Mouse (Mus musculus) fat pad, adult 2 months (tissue): ENCODE data around the gene Galnt9.

Experiments used
- DNase-seq: peaks from one replicate; pipeline ENCODE4 v3.0.0-alpha.2; 2011; ENCODE audit warnings: low read depth, low spot score; ENCODE audit errors: extremely low read depth

Gene Galnt9

GRCm38 (mm10) chr5:110543951-110544690 lies at the start of gene Galnt9:
Gene Galnt9 (plus strand): TSS chr5:110544355.
- DNase-seq = no peak

DNA sequence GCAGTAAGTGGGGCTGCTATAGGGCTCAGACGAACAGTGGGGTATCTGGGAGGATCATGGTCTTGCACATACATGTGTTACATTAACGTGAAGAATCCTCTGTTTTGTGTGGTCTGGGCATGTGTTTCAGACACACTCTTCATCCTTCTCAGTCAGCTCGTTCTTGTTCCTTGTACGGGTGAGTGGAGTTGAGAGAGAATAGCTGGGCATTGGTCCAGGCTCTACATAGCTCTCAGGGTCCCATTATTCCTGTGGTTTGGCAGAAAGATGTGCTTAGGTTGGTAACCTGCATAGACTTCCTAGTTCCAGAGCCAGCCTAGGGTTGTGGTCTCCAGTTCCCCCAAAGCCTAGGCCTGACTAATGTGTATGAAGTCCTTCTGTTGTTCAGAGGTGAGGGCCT lies 49.8 kb upstream of the Galnt9 start:
- no peak for DNase-seq

GRCm38 (mm10) chr5:110495051-110495450 lies 49.1 kb upstream of the Galnt9 start:
- DNase-seq = no peak

GRCm38 (mm10) chr5:110497556-110497955 lies 46.6 kb upstream of the Galnt9 start:
- no peak for DNase-seq

DNA sequence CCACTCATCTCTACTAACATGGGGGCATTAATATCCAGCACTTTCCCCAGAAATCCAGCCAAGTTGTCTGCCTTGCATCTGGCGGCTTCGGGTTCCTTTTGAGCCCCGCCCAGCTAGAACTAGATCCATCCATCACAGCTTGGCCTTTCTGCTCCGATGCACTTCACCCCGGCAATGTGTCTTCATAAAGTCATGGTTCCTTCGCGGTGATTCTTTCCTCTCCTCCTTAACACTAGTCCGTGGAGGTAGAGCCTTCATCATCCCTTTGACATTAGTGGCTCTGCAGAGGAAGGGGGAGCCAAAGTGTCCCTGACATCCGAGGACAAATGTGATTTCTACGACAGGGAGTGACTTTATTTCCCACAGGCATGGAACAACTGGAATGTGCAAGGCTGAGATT lies 46.1 kb upstream of the Galnt9 start:
- DNase-seq = no peak

GRCm38 (mm10) chr5:110500233-110500632 lies 43.9 kb upstream of the Galnt9 start:
- no peak for DNase-seq

GRCm38 (mm10) chr5:110503361-110503760 lies 40.8 kb upstream of the Galnt9 start:
- no peak for DNase-seq

DNA sequence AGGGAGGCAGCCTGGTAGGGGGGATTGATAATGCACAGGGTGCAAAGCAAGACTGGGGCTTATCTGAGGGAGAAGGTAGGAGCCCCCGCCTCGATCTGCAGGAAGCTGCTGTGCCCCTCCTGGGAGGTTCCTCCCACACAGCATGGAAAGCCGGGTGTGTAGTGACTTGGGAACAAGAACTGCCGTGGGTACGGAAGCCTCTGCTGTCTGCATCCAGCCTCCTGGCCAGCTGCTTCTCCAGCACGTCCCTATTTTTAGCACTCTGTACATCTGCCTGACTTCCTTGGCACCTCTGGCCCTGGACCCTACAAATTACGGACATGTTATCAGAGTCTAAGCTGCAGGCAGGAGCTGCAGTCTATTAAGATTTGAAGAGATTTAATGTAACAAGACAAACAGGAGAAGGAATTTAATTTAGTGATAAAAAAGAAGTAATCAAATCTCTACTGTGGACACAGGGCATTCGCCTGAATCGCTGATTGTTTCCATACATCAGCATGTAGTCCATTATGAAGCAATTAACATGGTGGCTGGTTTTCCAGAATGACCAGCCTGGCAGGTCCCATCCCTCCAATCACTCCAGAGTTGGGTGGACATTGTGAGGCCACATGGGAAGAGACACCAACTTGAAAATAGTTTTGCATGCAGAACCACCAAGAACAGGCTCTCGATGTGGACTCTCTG lies 38.4 kb upstream of the Galnt9 start:
- DNase-seq = no peak

DNA sequence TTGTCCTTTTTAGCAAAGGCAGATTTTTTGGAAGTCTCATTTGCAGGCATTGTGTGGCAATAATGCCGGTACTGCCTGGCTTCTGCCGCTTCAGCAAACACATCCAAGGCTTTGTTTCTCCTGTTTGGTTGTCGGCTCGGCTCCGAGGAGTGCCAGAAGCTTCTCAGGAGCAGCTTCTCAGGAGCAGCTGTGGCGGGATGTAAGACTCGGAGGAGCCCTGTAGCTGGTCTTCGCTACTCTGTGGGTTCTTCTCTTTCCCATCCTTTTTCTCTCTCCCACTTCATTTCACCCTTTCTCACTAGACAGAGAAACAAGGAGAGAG lies 37.9 kb upstream of the Galnt9 start:
- no peak for DNase-seq

DNA sequence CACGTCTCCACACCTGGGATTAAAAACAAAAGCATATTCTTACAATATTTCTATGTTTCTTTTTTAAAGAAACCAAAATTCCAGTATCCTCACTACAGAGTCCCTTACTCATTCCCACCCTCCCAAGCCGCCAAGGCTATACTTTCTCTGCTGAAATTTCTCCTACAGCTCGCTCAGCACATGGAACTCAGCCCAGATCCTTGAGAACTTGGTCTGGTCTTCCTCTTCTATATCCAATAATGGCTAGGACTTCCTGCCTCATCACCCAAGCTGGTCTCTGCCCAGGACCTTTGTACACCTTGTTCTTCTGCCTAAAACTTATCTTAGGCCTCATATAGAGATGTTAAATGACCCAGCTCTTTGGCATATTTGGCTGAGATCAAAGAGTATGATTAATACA lies 37.3 kb upstream of the Galnt9 start:
- DNase-seq = no peak

GRCm38 (mm10) chr5:110507943-110508342 lies 36.2 kb upstream of the Galnt9 start:
- no peak for DNase-seq

DNA sequence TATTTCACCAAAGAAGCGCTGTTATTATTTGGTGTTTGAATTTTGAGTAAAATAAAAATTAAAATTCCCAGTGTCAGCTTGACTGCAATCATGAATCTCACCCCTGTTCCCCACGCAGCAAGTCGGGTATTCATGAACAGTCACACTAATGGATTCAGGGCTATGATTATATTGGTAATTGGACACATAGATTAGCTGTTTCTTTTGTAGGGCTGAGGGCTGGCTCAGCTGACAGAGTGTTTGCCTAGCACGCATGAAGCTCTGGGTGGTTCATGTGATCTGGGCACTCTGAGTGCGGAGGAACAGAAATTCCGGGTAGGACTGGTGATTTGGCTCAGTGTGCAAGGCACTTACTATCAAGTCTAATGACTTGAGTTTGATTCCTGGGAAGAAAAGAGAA lies 33.8 kb upstream of the Galnt9 start:
- no peak for DNase-seq

- DNase-seq = no peak
Measured at GRCm38 (mm10) chr5:110513791-110514190, 30.4 kb upstream of the Galnt9 start.

DNA sequence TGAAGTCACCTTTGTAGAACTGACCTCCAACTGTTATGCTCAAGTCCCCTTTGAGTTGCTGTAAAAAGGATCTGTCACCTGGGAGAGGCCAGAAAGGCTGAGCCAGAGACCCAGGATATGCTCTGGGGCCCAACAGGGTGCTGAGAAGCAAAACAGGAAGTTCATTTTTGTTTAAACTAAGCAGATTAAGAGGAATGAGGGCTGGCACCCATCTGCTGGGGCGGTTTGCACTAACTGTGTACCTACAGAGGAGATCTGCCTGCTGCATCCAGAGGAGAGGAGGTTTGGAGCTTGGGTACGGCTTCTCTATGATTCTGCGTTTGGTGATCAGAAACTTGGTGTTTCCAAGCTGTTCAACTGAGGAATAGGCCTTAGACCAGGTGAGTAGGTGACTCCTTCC lies 29.5 kb upstream of the Galnt9 start:
- DNase-seq = no peak

- no peak for DNase-seq
Measured at GRCm38 (mm10) chr5:110516390-110516789, 27.8 kb upstream of the Galnt9 start.

DNA sequence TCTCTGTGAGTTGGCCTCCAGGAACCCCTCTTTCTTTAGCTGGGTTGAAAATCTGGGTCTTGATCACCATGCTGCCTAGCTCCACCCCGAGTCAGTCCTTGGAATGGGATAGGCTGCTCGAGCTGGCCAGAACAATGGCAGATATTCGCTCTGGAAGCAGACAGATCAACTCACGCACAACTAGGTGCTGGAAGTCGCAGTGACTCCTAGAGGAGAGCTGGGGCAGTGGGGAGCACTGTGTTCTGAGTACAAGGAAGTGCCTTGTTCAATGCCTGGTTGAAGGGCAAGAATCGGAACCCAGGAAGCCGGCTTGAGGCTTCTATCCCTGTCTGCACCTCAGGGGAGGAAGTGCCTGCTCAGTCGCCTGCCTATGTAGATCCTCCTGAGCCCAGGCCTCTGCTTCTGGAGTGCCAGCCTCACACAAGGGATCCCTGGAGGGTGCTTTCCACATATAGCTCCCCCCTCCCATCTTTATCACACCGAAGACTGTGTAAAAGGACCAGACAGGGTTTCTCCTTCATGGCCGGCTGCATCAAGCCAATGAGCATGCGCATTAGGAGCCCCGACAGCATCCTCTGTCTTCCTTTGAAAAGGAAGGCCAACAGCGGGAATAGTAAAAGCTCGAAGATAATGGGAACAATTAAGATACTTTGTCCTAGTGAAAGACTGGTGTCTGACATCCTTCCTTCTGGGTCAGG lies 25.9 kb upstream of the Galnt9 start:
- no peak for DNase-seq

DNA sequence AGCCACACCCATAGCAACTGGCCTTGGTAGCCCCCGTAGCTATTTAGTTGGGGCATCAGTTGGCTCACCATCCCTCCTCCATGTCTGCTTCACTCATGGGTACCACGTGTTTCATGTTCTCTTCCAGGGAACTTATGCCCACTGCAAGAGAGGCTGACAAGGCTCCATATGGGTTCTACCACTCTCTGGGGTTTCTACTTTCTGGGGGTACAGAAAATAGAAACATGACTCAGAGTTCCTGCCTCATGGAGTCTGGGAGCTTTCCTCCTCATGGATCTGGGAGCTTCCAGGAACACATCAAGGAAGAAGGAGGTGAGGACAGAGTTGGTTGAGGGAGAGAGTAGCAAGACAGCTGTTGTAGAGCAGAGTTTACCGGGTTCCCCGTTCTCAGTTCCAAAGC lies 23.2 kb upstream of the Galnt9 start:
- DNase-seq = no peak

DNA sequence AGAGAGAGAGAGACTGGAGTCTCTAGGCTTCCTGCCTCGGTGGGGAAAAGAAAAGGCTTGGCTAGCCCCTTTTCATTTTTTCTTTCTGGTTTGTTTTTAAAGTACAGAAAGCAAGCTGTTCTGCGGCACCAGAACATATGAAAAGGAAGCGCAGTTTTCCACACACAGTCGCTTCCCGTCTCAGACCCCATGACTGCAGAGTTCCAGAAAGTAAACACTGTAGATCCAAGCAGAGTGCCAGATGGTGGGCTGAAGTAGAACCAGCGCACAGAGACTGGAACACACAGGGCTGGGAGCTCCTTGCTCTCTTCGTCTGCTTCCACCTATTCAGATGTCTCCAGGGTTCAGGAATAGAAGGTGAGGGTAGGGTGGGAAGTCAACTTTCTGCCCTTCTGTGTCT lies 22.3 kb upstream of the Galnt9 start:
- no peak for DNase-seq

DNA sequence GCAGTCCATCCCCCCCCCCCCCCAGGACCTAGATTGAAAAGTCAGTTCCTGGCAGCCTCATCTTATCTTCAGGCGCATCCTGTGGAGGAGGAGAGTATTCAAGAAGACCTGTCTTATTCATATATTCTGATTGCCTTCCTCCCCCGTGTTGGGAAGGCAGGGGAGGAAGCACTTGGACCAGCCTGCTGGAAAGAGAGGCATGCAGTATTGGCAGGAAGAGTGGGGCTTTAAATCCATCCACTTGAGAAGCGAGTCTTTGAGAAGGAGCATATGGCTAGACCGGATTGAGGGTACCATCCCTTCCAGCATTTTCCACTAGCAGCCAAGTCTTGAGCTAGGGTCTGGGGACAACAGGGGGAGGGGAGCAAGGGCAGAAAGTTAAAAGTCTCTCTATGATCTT lies 20.9 kb upstream of the Galnt9 start:
- no peak for DNase-seq

GRCm38 (mm10) chr5:110525701-110526100 lies 18.5 kb upstream of the Galnt9 start:
- no peak for DNase-seq

DNA sequence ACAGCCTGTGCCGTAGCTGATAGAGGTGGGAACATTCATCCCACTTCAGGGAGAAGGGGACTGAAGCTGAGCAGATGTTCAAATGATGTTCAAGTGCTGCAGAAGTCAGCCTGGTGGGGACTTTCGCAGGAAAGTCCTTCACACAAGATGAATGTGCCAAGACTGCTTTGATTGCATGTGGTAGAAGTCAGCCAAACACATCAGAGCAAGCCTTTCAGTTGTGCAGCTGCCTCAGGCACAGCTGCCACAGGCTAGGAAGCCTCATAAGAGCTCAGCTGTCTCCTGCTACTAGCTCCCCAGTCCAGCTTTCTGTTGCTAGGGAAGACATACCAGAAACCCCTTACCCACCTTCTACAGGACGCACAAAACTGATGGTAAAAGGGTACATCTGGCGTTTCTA lies 17.6 kb upstream of the Galnt9 start:
- no peak for DNase-seq

DNA sequence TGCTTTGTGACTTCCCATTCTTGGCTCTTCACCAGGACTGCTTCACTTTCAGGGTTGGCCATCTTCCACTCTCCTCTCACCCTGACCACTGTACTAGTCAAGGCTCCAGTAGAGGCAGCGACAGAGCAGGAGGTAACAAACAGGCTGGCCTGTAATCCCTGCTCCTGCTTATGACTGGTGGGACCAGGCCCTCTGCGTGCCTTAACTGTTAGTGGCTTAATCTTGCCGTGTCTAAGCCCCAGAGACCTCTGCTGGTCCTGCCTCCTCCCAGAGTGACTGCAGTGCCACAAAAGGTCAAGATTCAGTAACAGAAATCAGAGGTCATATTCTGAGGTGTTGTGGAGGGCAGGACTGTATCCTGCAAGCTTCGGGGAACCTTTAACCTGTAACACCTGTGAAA lies 13.1 kb upstream of the Galnt9 start:
- no peak for DNase-seq
